Mouse (Mus musculus) myocyte (in vitro differentiated cells): ENCODE measurements around the gene Os9. TPM values are rescaled to one million over a fixed set of nuclear protein-coding genes. Genes with fewer than 3 reads are reported as not detected.

ENCODE experiments used
- H3K27me3 ChIP-seq: one replicate; pipeline ENCODE4 v1.6.1; 2011; ENCODE audit not compliant: control insufficient read depth, insufficient read depth, insufficient read length
- H3K36me3 ChIP-seq: one replicate; pipeline ENCODE4 v1.6.1; 2011; ENCODE audit not compliant: control insufficient read depth, insufficient read depth
- H3K4me2 ChIP-seq: one replicate; pipeline ENCODE4 v1.6.1; 2011; ENCODE audit warnings: low read depth, control low read depth
- H3K4me3 ChIP-seq: one replicate; pipeline ENCODE4 v1.5.1; 2011; ENCODE audit warnings: mild to moderate bottlenecking, control low read depth, moderate library complexity
- H3K79me2 ChIP-seq: one replicate; pipeline ENCODE4 v1.6.1; 2011; ENCODE audit not compliant: control insufficient read depth, insufficient read depth
- H3ac ChIP-seq: one replicate; pipeline ENCODE4 v1.6.1; 2011; ENCODE audit not compliant: control insufficient read depth, insufficient read length
- CEBPB ChIP-seq: IDR thresholded peaks from 2 replicates; pipeline ENCODE4 v1.6.1; 2011; ENCODE audit warnings: mild to moderate bottlenecking, moderate library complexity; ENCODE audit not compliant: poor library complexity, insufficient read depth, severe bottlenecking
- E2F4 ChIP-seq: IDR thresholded peaks from one replicate; pipeline ENCODE4 v1.6.1; 2011; ENCODE audit warnings: mild to moderate bottlenecking, control low read depth, moderate library complexity; ENCODE audit not compliant: insufficient read depth
- MAX ChIP-seq: IDR thresholded peaks from one replicate; pipeline ENCODE4 v1.6.1; 2011; ENCODE audit warnings: low read depth, mild to moderate bottlenecking, control low read depth
- MYOD1 ChIP-seq, 3 experiments: IDR thresholded peaks; one replicate each; pipeline ENCODE4 v1.6.1; 2011; ENCODE audit warnings: control low read depth in 2 of 3, low read depth in 2 of 3, mild to moderate bottlenecking in 2 of 3, moderate library complexity in 1 of 3; ENCODE audit not compliant: insufficient read length in 2 of 3, control insufficient read depth in 1 of 3
- MYOG ChIP-seq, 3 experiments: IDR thresholded peaks; one replicate each; pipeline ENCODE4 v1.6.1; 2011; ENCODE audit warnings: control low read depth in 2 of 3, low read depth in 2 of 3, mild to moderate bottlenecking in 2 of 3; ENCODE audit not compliant: insufficient read length in 2 of 3, control insufficient read depth in 1 of 3, insufficient read depth in 1 of 3
- POLR2A ChIP-seq: IDR thresholded peaks from one replicate; pipeline ENCODE4 v1.6.1; 2011; ENCODE audit warnings: low read depth, mild to moderate bottlenecking, control low read depth, moderate library complexity; ENCODE audit not compliant: insufficient read length
- POLR2AphosphoS2 ChIP-seq: IDR thresholded peaks from one replicate; pipeline ENCODE4 v1.6.1; 2011; ENCODE audit warnings: low read depth, control low read depth; ENCODE audit not compliant: insufficient read length
- REST ChIP-seq: IDR thresholded peaks from one replicate; pipeline ENCODE4 v1.6.1; 2011; ENCODE audit warnings: mild to moderate bottlenecking, control low read depth, moderate library complexity; ENCODE audit not compliant: insufficient read depth, insufficient read length
- SRF ChIP-seq: IDR thresholded peaks from one replicate; pipeline ENCODE4 v1.6.1; 2011; ENCODE audit warnings: low read depth; ENCODE audit not compliant: control insufficient read depth, insufficient read length
- TCF12 ChIP-seq: IDR thresholded peaks from one replicate; pipeline ENCODE4 v1.6.1; 2011; ENCODE audit warnings: mild to moderate bottlenecking, control low read depth; ENCODE audit not compliant: poor library complexity, insufficient read depth, severe bottlenecking
- TCF3 ChIP-seq: IDR thresholded peaks from one replicate; pipeline ENCODE4 v1.6.1; 2011; ENCODE audit warnings: low read depth, control low read depth; ENCODE audit not compliant: insufficient read length
- polyA plus RNA-seq: library from polyadenylated mRNA; unstranded; fragments of >200 nt; fragmentation: generic; extraction: Trizol; gene quantifications from one replicate; pipeline ENCODE4 v1.2.1, GENCODE M21; 2012; ENCODE audit warnings: missing spikeins

Os9 gene
- polyA plus RNA-seq, 1 experiment, result 67.2 TPM

- TF ChIP-seq TCF3 (no peak), REST (no peak), TCF12 (no peak), POLR2A (peak; percentile 29), POLR2AphosphoS2 (peak; percentile 81), MYOD1 (IDR thresholded peaks at IDR 0.05; ENCODE audit: control insufficient read depth in 1 of 3, insufficient read length in 2 of 3, low read depth in 2 of 3) (no peak), SRF (no peak), CEBPB (peak; percentile 47; the same call in 1 of the 2 replicates), E2F4 (no peak)
These were observed 50.5 kb downstream of the Os9 start, which contains the start of gene Tspan31 for GRCm38 (mm10) chr10:127070190-127071121. Gene Tspan31, minus strand, starts transcription at chr10:127070264.

DNA sequence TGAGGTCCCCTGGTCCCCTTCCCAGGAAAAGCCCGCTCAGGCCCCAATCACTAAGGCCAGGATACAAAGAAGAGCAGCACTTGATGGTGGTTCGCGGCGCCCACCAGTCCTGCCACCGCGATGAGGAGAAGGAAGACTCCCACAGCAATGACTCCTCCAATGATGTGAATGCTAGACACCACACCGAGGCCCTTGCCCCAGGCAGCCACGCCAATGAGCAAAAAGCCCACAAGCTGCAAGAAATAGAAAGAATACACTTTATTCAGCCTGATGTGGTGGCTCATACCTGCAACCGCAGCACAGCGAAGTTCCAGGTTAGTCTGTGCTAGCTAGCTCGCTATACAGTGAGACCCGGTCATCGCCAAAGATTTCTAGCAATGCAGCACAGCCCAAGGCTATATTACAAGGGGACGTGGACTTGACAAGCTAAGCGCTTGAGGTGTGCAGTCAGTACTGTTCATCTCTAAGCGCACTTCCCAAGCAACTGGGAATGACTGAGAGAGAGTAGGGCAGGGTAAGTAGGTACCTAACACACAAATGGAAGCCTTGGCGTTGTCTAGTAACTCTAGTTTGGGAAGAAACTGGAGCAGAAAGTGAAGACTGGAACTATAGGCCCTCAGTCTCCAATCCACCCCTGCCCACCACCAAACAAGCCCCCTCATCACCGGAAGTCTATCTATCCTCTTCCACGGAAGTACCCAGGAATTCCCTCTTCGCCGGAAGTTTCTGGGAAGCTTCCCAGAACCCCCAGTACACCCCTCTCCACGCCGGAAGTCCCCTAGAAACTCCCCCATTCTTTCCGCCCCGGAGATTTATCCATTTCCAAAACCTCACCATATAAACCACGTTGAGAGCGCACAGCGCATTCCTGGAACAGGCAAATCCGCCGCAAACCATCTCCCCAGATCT, 51.4 kb downstream of the Os9 start:
- no peaks in the 10 kb centered on the region for H3K27me3 ChIP-seq
- peak overlapping the region; percentile 96 for H3K4me2 ChIP-seq
- peak overlapping the region; percentile 98 for H3K4me3 ChIP-seq
- H3ac ChIP-seq, result peak overlapping the region; percentile 41
- peaks cover 32% of the 10 kb centered on the region for H3K79me2 ChIP-seq
- peaks cover 35% of the 10 kb centered on the region for H3K36me3 ChIP-seq
- TF ChIP-seq MYOD1 (IDR thresholded peaks at IDR 0.05; ENCODE audit: control insufficient read depth in 1 of 3, insufficient read length in 2 of 3, low read depth in 2 of 3) (no peak), POLR2AphosphoS2 (peak; percentile 46)

More at GRCm38 (mm10) chr10:127070190-127071121, 50.5 kb downstream of the Os9 start, which contains the start of gene Tspan31:
- H3ac ChIP-seq, result peak within 1 kb of the TSS; percentile 41
- no peaks in the 10 kb centered on the region for H3K27me3 ChIP-seq
- H3K79me2 ChIP-seq, result peaks cover 23% of the 10 kb centered on the region
- peak within 1 kb of the TSS; percentile 98 for H3K4me3 ChIP-seq
- H3K4me2 ChIP-seq, result peak within 1 kb of the TSS; percentile 97
- H3K36me3 ChIP-seq, result peaks cover 27% of the 10 kb centered on the region

DNA sequence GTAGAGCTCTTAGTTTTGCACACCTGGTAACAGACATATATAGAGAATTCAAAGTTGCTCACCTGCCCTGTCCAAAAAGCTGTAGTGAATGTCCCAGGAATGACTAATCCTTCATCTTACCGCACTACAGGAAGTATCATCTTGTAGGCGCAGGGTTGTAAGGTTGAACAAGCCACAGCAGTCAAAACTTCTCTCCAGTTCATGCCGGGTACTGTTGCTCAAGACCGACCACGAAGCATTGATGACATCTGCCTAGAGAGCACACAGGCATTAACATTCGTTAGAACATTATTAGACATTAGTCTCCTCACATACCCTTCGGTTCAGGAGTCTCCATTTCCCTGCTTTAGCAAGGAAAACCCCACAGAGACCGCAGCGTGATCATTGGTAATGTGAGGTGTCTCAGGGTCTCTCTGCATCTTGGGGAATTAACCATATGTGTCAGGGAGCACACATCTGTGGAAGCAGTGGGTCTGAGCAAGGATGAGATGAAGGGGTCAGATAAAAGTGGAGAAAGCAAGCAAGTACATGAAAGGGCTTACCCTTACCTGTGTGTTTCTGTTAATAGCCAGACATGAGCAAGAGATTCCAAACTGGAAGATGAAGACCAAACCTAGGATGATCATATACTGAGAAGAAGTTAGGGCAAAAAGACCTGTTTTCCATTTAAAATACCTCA, 52.4 kb downstream of the Os9 start:
- H3K36me3 ChIP-seq, result peaks cover 35% of the 10 kb centered on the region
- TF ChIP-seq SRF (no peak), E2F4 (no peak), TCF12 (no peak), POLR2A (peak; percentile 8), POLR2AphosphoS2 (peak; percentile 7), MYOG (IDR thresholded peaks at IDR 0.05; ENCODE audit: control insufficient read depth in 1 of 3, insufficient read depth in 1 of 3, insufficient read length in 2 of 3, low read depth in 2 of 3) (no peak), TCF3 (no peak)
- H3K27me3 ChIP-seq, result no peaks in the 10 kb centered on the region
- peak overlapping the region; percentile 96 for H3K4me2 ChIP-seq
- H3ac ChIP-seq, result peak overlapping the region; percentile 41
- peaks cover 42% of the 10 kb centered on the region for H3K79me2 ChIP-seq
- peak overlapping the region; percentile 98 for H3K4me3 ChIP-seq

DNA sequence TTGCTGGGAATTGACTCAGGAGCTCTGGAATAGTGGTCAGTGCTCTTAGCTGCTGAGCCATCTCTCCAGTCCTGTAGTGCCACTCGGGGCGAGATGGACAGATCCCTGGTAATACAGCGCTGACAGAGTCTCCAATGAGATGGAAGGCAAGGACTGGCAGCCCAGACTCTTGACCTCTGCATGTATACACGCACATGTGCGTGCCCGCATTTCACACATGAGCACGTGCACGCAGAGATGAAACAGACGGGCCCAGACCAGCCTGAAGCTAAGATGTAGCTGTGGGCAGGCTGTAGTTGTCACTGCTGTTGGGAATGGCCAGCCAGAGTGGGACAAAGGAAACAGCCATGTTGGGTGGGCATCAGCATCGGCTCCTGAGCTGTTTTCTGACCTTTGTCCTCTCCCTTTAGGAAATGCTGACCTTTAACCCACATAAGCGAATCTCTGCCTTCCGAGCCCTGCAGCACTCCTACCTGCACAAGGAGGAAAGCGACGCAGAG, 54.4 kb downstream of the Os9 start:
- Histone ChIP-seq H3K36me3 (peaks cover 35% of the 10 kb centered on the region), H3ac (no peak overlapping the region), H3K27me3 (no peaks in the 10 kb centered on the region), H3K79me2 (peaks cover 42% of the 10 kb centered on the region), H3K4me2 (no peak overlapping the region), H3K4me3 (no peak overlapping the region)
- no peak for TF ChIP-seq CEBPB
- peak; percentile 62 for TF ChIP-seq POLR2AphosphoS2
- TF ChIP-seq POLR2A, result peak; percentile 17
- no peak for TF ChIP-seq REST
- TF ChIP-seq MYOD1 (IDR thresholded peaks at IDR 0.05; ENCODE audit: control insufficient read depth in 1 of 3, insufficient read length in 2 of 3, low read depth in 2 of 3), result no peak
- TF ChIP-seq TCF12, result no peak
- no peak for TF ChIP-seq MYOG (IDR thresholded peaks at IDR 0.05; ENCODE audit: control insufficient read depth in 1 of 3, insufficient read depth in 1 of 3, insufficient read length in 2 of 3, low read depth in 2 of 3)
- TF ChIP-seq MAX, result no peak
- no peak for TF ChIP-seq TCF3
